Mouse (Mus musculus) MEL-GATA-1-ER (cell line): ENCODE data around the gene Klc1.
"Not testable (repeated sequence)": the region's sequence is repeated elsewhere in the genome, so short reads cannot be mapped to it uniquely, and the experiment has no call there.

Experiments
- DNase-seq: peaks from one replicate; pipeline ENCODE4 v3.0.0-alpha.2; 2012; ENCODE audit warnings: low read depth; ENCODE audit errors: extremely low read depth

Klc1 gene

GRCm38 (mm10) chr12:111758381-111759175, at the start of gene Klc1:
Gene Klc1 (plus strand): TSS chr12:111758849.
- DNase-seq: no peak

DNA sequence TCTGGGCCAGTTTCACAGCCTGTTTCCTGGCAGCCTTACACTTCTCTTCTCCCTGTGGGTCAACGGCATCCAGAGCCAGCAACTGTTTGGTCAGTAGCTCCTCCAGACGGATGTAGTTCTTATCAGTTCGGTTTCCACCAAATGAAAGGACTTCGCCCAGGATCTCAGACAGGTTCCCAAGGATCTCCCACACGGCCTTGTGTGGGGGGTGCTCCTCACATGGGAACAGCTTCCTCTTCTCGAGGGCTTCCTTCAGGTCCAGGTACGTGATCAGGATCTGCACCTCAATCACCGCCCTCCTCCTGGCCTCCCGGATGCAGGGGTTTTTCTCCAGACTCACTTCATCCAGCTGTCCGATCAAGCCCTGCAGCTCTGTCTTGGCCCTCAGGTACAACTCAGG, 48.6 kb upstream of the Klc1 start:
- no peak for DNase-seq

GRCm38 (mm10) chr12:111712476-111712875, 46.2 kb upstream of the Klc1 start:
- DNase-seq: no peak

DNA sequence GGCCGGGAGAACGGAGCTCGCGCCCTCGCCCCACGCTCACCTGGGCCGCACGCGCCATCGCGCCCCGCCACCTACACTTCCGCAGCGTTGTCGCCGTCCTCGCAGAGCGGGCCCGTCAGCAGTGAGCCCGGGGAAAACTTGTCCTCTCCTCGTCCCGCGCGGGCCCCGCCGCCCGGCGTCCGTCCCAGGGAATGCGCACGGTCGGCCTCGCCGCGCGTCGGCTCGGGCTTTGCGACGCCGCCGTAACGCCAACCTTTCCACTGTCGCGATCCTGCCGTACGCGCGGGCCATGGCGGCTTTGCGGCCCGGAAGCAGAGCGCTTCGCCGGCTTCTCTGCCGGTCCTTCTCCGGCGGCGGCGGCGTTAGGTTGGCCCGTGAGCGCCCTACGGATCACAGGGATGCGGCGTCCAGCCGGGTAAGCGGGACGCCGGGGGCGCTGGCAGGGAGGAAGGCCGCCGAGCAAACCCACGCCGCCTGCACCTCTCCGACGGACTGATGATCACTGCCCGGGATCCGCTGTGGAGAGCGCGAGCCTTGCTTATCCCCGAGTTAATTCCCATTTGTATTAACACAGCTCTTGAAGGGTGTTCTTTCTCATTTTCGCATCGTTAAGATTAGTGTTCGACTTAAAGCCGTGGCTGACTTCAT, 45.5 kb upstream of the Klc1 start, which contains the start of the genes Bag5 and Apopt1:
Bag5 (minus strand) TSS at position 254 of the 648 bp plus-strand sequence.
Apopt1 (plus strand) TSS at position 258 of the 648 bp plus-strand sequence.
- no peak for DNase-seq

- not testable (repeated sequence) for DNase-seq
These were observed 44.8 kb upstream of the Klc1 start for GRCm38 (mm10) chr12:111713880-111714279.

DNA sequence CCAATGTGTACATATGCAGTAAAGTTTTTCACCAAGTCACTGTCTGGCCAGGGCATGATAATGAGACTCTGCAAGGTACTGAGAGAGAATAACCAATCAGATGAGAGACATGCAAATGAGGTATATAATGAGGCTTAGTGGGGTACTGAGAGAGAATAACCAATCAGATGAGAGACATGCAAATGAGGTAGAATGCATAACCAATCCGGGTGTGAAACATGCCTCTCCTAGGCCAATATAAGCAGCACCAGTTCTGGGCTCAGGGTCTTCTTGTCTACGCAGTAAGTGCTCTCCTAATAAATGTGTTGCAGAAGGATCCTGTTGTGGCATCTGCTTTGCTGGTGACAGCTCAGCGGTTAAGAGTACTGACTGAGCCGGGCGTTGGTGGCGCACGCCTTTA, 42.1 kb upstream of the Klc1 start:
- no peak for DNase-seq

DNA sequence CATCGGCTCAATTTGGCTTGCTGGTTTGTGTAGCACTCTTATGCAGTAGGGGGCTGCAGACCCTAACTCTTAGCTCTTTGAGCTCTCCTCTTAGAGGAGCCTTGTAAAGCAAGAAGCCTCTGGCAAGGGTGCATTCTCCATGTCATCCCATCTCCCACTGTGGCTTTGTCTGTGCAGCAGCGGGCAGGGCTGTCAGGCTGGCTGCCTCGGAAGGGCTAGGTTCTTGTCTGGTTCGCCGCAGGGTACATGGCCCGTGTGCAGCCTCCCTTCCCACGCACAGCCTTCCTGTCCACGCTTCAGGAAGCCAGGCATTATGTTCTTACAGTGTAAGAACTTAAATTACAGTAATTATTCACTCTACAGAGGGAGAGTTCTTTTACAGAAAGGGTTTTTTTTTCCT, 40.0 kb upstream of the Klc1 start:
- DNase-seq: no peak

- DNase-seq: no peak
These were observed 38.4 kb upstream of the Klc1 start for GRCm38 (mm10) chr12:111720222-111720621.

DNA sequence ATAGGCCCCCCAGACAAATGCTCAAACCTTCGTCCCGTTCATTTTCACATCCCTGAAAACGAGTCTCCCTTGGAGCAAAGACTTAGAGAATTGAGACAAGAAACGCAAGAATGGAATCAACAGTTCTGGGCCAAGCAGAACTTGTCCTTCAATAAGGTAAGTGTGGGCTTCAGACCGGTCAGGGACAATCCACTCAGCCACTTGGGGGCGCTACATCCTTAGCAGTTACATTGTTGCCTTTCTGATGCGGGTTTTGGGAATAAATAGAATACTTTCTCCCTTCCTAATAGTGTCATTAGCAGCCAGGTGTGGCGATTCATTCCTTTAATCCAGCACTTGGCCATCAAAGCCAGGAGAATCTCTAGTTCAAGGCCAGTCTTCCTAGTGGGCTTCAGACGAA, 36.0 kb upstream of the Klc1 start:
- DNase-seq: no peak

DNA sequence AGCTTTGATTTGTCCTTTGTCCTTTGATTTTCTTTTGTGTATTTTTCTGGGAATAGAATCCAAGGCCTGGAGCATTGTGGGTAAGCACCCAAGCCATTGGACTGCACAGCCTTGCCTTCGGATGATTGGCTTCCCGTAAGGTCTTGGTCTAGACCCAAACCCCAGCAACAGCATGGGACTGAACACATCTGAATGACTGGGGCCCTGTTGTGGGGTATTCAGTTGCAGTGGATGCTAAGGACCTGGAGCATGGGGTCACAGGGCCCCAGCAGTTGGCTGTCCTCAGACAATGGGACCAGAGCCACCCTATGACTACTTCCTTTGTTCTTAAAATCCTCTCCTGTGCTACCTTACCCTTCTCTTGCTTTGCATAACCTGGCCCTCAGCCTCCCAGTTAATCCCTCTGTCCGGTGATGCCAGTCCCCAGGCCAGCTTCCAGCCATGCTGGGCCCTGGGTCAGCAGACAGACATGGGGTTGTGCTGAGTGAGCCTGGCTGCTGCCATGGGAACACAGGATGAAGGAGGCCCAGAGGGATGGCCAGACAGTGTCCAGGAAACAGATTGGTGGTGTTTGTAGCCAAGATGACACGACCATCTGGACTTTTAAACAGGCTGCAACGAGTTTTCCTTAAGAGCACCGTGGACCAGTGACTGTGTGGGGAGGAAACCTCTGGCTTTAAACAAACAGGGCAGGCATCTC, 33.9 kb upstream of the Klc1 start:
- no peak for DNase-seq

- no peak for DNase-seq
These were observed 33.1 kb upstream of the Klc1 start for GRCm38 (mm10) chr12:111725338-111726121.

DNA sequence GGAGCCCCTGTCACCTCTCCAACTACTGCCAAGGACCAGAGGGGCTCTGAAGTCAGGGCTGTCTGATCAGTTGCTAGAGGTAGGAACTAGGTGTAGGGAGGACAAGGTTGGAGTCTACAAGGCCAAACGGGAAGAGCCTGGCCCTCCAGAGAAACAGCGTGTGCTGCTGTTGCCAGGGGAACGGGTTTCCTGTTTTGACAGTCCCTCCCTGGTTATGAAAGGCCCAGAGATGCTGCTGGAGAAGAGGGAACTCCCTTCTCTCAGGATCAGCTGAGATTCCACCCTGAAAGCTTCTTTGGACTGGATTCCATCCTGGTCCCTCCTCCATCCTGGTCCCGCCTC, 32.6 kb upstream of the Klc1 start:
- no peak for DNase-seq

- DNase-seq: no peak
These were observed 30.7 kb upstream of the Klc1 start for GRCm38 (mm10) chr12:111727956-111728355.

- DNase-seq: peak; percentile 53
These were observed 26.5 kb upstream of the Klc1 start for GRCm38 (mm10) chr12:111731822-111732807.

- no peak for DNase-seq
These were observed 25.7 kb upstream of the Klc1 start for GRCm38 (mm10) chr12:111732921-111733320.

- no peak for DNase-seq
These were observed 23.7 kb upstream of the Klc1 start for GRCm38 (mm10) chr12:111734912-111735311.

GRCm38 (mm10) chr12:111736676-111737075, 22.0 kb upstream of the Klc1 start:
- not testable (repeated sequence) for DNase-seq

GRCm38 (mm10) chr12:111737370-111737769, 21.3 kb upstream of the Klc1 start:
- no peak for DNase-seq

GRCm38 (mm10) chr12:111738754-111739153, 19.9 kb upstream of the Klc1 start:
- DNase-seq: no peak

DNA sequence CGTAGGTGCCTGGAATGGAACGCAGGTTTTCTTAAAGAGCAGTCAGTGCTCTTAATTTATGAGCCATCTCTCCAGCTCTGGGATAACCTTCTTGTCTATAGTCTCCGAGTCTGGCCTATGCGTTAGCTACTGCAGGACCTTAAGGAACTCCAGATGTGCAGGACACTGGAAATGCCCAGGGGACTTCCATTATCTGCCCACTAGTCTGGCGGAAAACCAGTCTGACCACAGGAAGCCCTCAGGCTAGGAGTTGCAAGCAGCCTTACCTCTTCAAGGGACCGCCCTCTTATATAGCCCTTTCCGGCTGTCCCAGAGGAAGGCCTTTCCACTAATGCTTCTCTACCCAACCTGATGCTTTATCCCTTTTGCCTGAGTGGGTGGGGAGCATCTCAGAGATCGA, 17.3 kb upstream of the Klc1 start:
- no peak for DNase-seq
